Mouse (Mus musculus): ENCODE results near the gene Ranbp3.

DNA sequence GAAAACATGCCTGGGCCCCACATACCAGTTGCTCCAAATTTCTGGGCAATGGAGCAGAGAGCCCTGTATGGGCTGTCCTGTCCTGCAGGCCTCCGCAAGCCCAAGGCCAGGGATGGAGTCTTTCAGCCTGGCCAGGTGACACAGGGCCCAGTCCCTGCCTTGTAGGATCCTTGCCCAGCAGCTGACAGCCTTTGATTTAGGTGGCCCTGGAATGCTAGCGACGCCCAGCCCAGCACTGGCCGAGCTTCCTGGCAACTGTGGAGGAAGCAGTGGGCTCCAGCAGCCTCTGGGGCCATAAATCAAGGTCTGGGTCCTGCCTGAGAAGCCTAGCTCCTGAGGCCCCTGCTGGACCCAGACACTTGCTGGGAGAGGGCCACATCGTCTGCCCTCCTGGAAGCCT is 49.3 kb downstream of the Ranbp3 start:
- TF ChIP-seq MAX (IDR thresholded peaks at IDR 0.05; ENCODE audit: low read length) (no peak), POLR2A (IDR thresholded peaks at IDR 0.05; ENCODE audit: low read depth, low read length) (no peak), ELF1 (IDR thresholded peaks at IDR 0.05; ENCODE audit: low read depth, low read length) (no peak), ZNF384 (IDR thresholded peaks at IDR 0.05; ENCODE audit: low read depth, low read length) (no peak), MAZ (IDR thresholded peaks at IDR 0.05; ENCODE audit: low read depth, low read length) (no peak), PAX5 (IDR thresholded peaks at IDR 0.05; ENCODE audit: low read length) (no peak), CTCF (conservative IDR thresholded peaks at IDR 0.05 in 1 of 2, IDR thresholded peaks at IDR 0.05 in 1 of 2; ENCODE audit: low read depth in 2 of 2, low read length in 2 of 2) (no peak), JUN (IDR thresholded peaks at IDR 0.05; ENCODE audit: insufficient read depth, low read depth, low read length) (no peak), CHD1 (IDR thresholded peaks at IDR 0.05; ENCODE audit: low read depth, low read length) (no peak)

Measured in CH12.LX (cell line).